Mouse (Mus musculus) erythroid progenitor cell, adult 5-6 weeks (primary cell): ENCODE data around the gene Ceacam15. TPM values are rescaled to one million over a fixed set of nuclear protein-coding genes. Genes with fewer than 3 reads are reported as not detected.

Experiments used
- ATAC-seq: replicated peaks from 2 replicates; pipeline ENCODE4 v1.8.0; 2016; ENCODE audit warnings: moderate number of reproducible peaks, mild to moderate bottlenecking, moderate TSS enrichment, inconsistent platforms; ENCODE audit not compliant: poor library complexity, low FRiP score, severe bottlenecking
- total RNA-seq, 2 experiments: library from RNA; stranded (forward) in 1 of 2; stranded (reverse) in 1 of 2; fragments of 150-400 nt in 1 of 2; fragments of 186-747, 209-891 nt in 1 of 2; gene quantifications; 2 replicates each; pipeline versions ENCODE4 v1.2.3 to v1.2.4; 2015 to 2017; ENCODE audit warnings: low replicate concordance in 2 of 2

Ceacam15 gene
- total RNA-seq, 2 experiments from 2014 or later, result not detected

- no peak for ATAC-seq
Measured at GRCm38 (mm10) chr7:16631932-16632331, 43.6 kb downstream of the Ceacam15 start.

- no peak for ATAC-seq
Measured at GRCm38 (mm10) chr7:16631025-16631424, 44.5 kb downstream of the Ceacam15 start.

DNA sequence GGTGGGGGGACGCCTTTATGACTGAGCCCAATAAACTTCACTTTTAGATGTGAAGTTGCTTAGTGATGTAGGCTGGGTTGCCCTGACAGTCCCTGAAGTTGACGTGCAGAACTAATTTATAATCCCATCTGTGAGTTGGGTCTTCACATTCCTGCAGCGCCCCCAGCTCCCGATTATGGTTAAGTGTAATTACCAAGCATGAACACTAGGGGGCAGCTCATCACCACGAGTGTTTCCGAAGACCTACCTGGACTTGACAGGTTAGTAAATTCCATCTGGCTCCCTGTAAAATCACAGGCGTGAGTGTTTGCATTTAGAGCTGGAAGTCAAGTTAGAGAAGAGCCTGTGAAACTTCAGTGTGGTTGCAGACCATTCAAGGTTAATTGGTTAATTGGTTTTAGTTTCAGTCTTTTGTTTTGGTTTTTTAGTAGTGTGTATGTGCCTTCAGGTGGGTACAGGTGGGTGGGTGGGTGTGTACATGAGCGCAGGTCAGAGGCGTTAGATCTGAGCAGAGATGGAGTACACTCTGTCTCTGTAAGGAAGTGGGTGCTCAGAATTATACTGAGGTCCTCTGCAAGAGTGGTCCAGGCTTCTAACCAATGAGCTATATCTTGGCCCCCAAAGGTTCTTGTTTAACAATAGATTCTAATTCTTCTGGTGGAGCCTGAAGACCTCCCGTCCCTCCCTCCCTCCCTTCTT, 45.8 kb downstream of the Ceacam15 start:
- no peak; the same call in 1 of the 2 replicates for ATAC-seq

DNA sequence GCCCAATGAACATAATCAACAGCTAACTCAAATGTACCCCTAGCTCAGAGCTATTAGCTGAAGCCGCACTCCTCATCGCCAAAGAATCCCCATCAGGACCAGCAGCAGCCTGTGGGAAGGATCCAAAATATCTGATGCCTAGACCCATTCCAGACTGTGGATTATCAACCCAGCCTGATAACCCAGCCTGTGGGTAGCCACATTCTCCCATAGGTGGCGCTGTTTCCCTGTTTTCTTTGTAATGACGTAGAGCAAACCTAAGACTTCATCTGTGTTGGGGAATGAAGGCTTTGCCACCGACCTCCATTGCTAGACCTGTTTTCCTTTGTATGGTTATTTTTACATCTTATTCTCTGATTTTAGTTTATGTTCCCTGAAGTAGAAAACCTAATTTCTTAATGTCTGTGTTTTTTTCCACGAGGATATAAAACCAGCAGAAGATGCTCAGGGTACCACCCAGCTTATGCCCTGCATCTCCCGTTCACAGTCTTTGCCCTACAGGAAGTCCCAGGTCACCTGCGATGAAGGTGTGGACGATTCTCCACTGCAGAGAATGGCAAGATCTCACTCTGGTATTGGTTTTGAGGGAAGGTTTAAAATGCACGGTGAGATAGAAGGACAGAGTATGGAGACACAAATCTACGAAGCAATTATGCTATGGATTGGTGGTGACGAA, 47.3 kb downstream of the Ceacam15 start:
- ATAC-seq, result 0 out of 2 replicates have a peak, but pooled peaks have one; percentile 56

- ATAC-seq, result no peak
Measured at GRCm38 (mm10) chr7:16623687-16624086, 51.8 kb downstream of the Ceacam15 start.

- no peak for ATAC-seq
Measured at GRCm38 (mm10) chr7:16623131-16623530, 52.4 kb downstream of the Ceacam15 start.

Other genes with a start within 250 kb of the Ceacam15 start
- gene Tmem160, start 222.9 kb downstream of the Ceacam15 start, total RNA-seq (2015; ENCODE audit: low replicate concordance), result 6.8 and 8.0 TPM in 2 replicates
- gene Tmem160, start 222.9 kb downstream of the Ceacam15 start, total RNA-seq (2017; ENCODE audit: low replicate concordance), result 1.9 and 5.9 TPM in 2 replicates
- not detected in 2 replicates for gene Npas1, start 198.0 kb downstream of the Ceacam15 start, total RNA-seq (2015; ENCODE audit: low replicate concordance)
- gene Npas1, start 198.0 kb downstream of the Ceacam15 start, total RNA-seq (2017; ENCODE audit: low replicate concordance), result not detected in 2 replicates
- gene Arhgap35, start 60.7 kb downstream of the Ceacam15 start, total RNA-seq (2015; ENCODE audit: low replicate concordance), result 1.8 and 2.9 TPM in 2 replicates
- 2.3 TPM in 2 replicates for gene Arhgap35, start 60.7 kb downstream of the Ceacam15 start, total RNA-seq (2017; ENCODE audit: low replicate concordance)
- gene Ceacam9, start 46.2 kb upstream of the Ceacam15 start, total RNA-seq (2015; ENCODE audit: low replicate concordance), result not detected in 2 replicates
- gene Ceacam9, start 46.2 kb upstream of the Ceacam15 start, total RNA-seq (2017; ENCODE audit: low replicate concordance), result not detected in 2 replicates
- gene Ap2s1, start 62.7 kb upstream of the Ceacam15 start, total RNA-seq (2015; ENCODE audit: low replicate concordance), result 74.2 and 106 TPM in 2 replicates
- 27.9 and 47.0 TPM in 2 replicates for gene Ap2s1, start 62.7 kb upstream of the Ceacam15 start, total RNA-seq (2017; ENCODE audit: low replicate concordance)
- 596 and 609 TPM in 2 replicates for gene Slc1a5, start 105.6 kb upstream of the Ceacam15 start, total RNA-seq (2015; ENCODE audit: low replicate concordance)
- 412 and 455 TPM in 2 replicates for gene Slc1a5, start 105.6 kb upstream of the Ceacam15 start, total RNA-seq (2017; ENCODE audit: low replicate concordance)
- 75.0 and 87.2 TPM in 2 replicates for gene Strn4, start 140.2 kb upstream of the Ceacam15 start, total RNA-seq (2015; ENCODE audit: low replicate concordance)
- gene Strn4, start 140.2 kb upstream of the Ceacam15 start, total RNA-seq (2017; ENCODE audit: low replicate concordance), result 76.9 and 128 TPM in 2 replicates
- gene Fkrp, start 141.0 kb upstream of the Ceacam15 start, total RNA-seq (2015; ENCODE audit: low replicate concordance), result 6.5 and 7.5 TPM in 2 replicates
- 4.9 and 19.6 TPM in 2 replicates for gene Fkrp, start 141.0 kb upstream of the Ceacam15 start, total RNA-seq (2017; ENCODE audit: low replicate concordance)
- 8.3 and 18.4 TPM in 2 replicates for gene Prkd2, start 167.2 kb upstream of the Ceacam15 start, total RNA-seq (2015; ENCODE audit: low replicate concordance)
- 3.8 and 4.9 TPM in 2 replicates for gene Prkd2, start 167.2 kb upstream of the Ceacam15 start, total RNA-seq (2017; ENCODE audit: low replicate concordance)
- gene Dact3, start 199.6 kb upstream of the Ceacam15 start, total RNA-seq (2015; ENCODE audit: low replicate concordance), result not detected in 2 replicates
- not detected in 2 replicates for gene Dact3, start 199.6 kb upstream of the Ceacam15 start, total RNA-seq (2017; ENCODE audit: low replicate concordance)
- gene Gng8, start 216.1 kb upstream of the Ceacam15 start, total RNA-seq (2015; ENCODE audit: low replicate concordance), result not detected in 2 replicates
- not detected in 2 replicates for gene Gng8, start 216.1 kb upstream of the Ceacam15 start, total RNA-seq (2017; ENCODE audit: low replicate concordance)
- gene Ptgir, start 230.8 kb upstream of the Ceacam15 start, total RNA-seq (2015; ENCODE audit: low replicate concordance), result 0.36 and 6.7 TPM in 2 replicates
- 1.9 and 2.0 TPM in 2 replicates for gene Ptgir, start 230.8 kb upstream of the Ceacam15 start, total RNA-seq (2017; ENCODE audit: low replicate concordance)
- 131 and 141 TPM in 2 replicates for gene Calm3, start 248.4 kb upstream of the Ceacam15 start, total RNA-seq (2015; ENCODE audit: low replicate concordance)
- gene Calm3, start 248.4 kb upstream of the Ceacam15 start, total RNA-seq (2017; ENCODE audit: low replicate concordance), result 258 and 325 TPM in 2 replicates